Mouse (Mus musculus): ENCODE results near the gene Alk.

Alk gene

DNA sequence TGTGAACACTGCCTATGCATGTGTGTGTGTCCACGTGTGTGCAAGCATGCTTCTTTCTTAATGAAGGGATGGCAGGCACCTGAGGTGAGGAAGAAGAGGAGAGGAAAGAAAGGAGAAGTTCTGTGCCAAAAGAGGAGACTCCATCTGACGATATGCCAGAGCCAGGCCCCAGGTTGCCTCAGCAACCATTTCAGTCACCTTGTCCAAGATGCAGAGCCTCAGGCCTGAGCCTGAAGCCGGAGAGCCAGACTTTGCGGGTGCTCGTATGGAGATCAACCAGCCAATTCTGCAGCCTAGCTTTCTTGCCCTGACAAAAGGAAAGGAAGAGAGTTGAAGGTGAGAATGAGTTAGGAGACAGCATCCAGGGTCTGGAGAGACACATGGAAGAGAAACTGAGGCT is 566.1 kb downstream of the Alk start:
- no peak for DNase-seq (ENCODE audit: low read depth, low spot score)

- no peak for DNase-seq (ENCODE audit: low read depth, low spot score)
These were observed 573.8 kb downstream of the Alk start for GRCm38 (mm10) chr17:72030672-72031071.

GRCm38 (mm10) chr17:72023323-72023722 is 581.1 kb downstream of the Alk start:
- no peak for DNase-seq (ENCODE audit: low read depth, low spot score)

DNA sequence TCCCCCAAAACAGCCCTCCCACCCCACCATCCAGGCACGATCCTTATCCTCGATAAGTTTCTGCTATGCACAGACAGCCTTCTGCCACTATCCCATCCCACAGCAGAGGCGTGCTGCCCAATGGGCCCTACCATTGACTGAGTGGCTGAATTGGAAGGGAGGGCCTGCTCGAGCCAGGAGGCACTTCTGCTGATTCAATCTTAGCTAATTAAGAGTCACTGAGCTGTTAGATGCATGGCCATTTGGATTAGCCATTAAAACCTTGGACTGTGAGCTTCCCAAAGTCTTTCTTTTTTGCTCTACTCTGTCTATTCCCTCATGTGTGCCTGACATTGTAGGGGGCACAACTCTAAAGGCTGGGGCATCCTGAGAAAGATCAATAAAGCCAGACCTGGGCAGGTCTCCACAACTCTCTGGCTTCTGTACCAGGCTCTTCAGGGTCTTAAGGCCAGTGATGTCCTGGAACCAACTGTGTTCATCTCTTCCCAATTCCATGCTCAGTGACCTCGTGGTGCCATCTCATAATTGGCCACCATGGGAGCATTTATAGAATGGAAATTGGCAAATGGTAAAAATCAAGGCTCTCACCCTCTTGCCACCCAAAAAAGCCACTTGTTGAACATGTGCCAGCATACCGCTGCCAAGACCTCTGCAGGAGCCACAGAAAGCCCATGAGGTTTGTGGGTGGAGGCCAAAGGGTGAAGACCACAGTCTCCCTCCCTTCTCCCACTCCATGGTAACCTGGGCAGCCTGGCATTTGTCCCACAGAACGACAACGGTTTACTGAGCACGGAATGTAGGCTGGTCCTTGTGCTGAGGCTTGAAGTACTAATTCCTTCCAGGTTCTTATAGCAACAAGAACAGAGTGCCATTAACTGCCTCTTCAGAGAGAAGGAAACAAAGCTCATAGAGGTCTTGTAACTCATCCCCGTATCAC is 582.4 kb downstream of the Alk start:
- no peak for DNase-seq (ENCODE audit: low read depth, low spot score)

DNA sequence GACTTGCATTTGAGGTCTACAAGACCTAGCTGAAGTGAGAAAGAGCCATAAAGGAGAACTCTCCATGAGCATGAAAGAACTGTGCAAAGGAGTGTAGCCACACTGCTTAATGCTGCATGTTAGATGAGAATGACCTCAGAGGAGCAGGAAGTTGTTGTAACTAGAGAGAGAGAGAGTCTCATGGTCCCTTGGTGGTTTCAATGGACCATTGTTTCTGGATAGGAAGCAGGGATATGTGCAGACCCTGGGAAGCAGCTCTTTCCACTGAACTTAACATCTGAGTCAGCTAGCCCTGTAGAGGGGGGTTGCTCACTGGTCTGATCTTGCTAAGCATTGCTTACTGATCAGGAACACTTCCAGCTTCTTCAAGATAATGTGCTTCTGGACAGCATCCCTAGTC is 587.1 kb downstream of the Alk start:
- DNase-seq (ENCODE audit: low read depth, low spot score) = no peak

GRCm38 (mm10) chr17:72015253-72015652 is 589.2 kb downstream of the Alk start:
- no peak for DNase-seq (ENCODE audit: low read depth, low spot score)

DNA sequence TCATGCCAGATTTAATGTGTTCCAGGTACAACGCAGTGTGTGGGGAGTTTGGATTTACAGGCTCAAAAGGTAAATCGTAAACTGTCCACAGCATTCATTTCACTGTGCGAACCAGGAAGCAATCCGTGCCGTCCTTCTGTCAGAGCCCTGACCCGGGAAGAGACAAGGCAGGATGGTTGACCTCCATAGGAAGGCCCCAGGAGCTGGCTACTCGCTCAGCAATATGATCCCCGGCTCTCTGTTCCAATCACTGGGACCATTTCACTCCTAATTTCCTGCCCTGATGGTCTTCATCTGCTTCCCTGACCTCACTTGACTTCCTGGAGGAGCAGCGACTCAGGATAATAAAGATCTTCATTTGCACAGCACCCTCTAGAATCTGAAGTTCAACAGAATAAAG is 591.7 kb downstream of the Alk start:
- DNase-seq (ENCODE audit: low read depth, low spot score) = no peak

DNA sequence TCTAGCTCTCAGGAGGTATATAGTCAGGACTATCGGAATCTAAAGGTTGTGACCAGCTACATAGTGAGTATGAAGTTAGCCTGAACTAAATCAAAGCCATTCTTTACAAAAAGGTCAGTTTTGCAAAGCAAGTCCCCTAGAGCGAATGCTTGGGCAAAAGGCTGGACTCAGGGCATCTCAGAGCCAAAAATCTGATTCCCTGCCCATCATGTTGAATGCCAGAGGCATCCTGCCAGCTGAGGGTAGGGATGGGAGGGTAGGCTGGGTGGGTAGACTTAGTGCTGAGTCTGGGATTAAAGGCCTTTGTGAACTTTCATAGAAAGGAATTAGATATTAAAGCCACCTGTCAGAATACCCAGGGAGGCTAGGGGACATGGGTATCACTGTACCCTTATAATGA is 594.6 kb downstream of the Alk start:
- DNase-seq (ENCODE audit: low read depth, low spot score) = no peak

DNA sequence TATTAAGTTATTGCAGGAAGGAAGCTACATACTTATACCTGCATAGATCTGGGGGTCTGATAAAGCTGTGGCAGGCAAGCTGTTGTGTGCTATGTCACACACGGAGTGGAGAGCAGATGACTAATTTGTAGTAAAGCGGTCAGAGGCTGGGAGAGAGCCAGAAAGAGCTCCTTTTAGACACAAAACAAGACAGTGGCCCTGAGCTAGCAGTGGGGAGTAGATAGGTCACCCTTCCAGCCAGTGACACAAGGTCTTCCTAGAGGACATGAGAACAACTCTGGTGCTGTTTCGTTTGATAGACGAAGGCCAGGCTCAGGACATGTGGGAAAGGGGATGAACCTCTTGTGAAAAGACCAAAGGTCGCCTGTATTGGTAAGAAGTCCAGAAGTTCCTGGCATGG is 596.0 kb downstream of the Alk start:
- no peak for DNase-seq (ENCODE audit: low read depth, low spot score)

DNA sequence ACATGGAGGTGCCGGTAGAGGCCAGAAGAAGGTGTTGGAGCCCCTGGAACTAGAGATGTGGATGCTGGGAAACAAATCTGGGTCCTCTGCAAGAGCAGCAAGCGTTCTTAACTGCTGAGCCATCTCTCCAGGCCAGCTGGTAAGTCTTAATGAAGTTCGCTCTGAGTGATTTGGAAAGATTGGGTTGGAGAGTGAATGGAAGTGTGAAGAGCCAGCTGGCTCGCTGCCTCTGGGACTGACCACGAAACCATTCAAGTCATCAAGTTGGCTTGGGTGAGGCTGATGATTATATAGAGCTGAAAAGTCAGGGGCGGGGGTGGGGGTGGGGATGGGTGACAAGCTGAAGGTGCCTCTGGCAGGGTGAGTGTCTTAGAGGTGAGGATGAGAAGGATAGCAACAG is 599.1 kb downstream of the Alk start:
- no peak for DNase-seq (ENCODE audit: low read depth, low spot score)

GRCm38 (mm10) chr17:71999527-72000482 is 604.6 kb downstream of the Alk start:
- no peak for DNase-seq (ENCODE audit: low read depth, low spot score)

- no peak for DNase-seq (ENCODE audit: low read depth, low spot score)
These were observed 606.7 kb downstream of the Alk start for GRCm38 (mm10) chr17:71997680-71998079.

GRCm38 (mm10) chr17:71995539-71995938 is 608.9 kb downstream of the Alk start:
- DNase-seq (ENCODE audit: low read depth, low spot score) = no peak

- no peak for DNase-seq (ENCODE audit: low read depth, low spot score)
These were observed 610.3 kb downstream of the Alk start for GRCm38 (mm10) chr17:71994144-71994543.

DNA sequence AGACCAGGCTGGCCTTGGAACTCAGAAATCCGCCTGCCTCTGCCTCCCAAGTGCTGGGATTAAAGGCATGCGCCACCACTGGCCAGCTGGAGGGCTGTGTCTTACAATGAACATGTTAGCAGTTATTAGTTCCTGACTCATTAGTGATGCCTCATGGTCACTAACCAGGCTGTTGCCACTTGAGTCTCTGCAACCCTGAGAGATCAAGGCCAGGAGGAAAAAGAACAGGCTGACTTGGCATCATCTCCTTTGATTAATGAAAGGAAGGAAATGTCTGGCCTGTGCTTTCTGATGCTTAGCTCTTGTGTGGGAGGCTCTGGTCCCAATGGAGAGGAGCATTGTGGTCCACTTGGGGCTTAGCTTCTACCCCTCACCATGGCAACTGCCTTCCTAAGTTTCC is 611.4 kb downstream of the Alk start:
- no peak for DNase-seq (ENCODE audit: low read depth, low spot score)

GRCm38 (mm10) chr17:71991260-71991659 is 613.2 kb downstream of the Alk start:
- no peak for DNase-seq (ENCODE audit: low read depth, low spot score)

DNA sequence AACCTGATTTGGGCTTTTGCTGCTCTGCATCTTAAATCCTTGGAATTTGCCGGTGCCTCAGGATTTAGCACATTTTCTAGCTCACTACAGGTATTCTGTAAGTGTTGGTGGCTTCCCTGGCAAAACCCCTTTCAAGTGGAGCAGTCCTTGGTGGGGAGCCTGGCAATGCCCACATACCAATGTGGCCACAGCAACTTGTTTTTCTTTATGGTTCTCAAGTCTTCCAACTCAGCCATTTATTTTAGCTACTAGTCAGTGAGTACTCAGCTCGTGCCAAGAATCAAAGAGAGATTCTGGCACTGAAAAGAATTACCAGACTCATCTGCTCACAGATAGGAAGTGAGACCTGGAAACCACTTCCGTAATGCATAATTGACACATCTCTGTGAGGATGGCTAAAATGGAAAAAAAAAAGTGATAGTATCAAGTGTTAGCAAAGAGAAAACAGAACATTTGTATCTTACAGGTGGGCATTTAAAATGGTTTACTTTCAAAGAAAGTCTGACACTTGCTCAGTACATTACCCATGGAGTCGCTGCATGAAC is 614.2 kb downstream of the Alk start:
- no peak for DNase-seq (ENCODE audit: low read depth, low spot score)

GRCm38 (mm10) chr17:71988736-71989569 is 615.5 kb downstream of the Alk start:
- no peak for DNase-seq (ENCODE audit: low read depth, low spot score)

GRCm38 (mm10) chr17:71986998-71987397 is 617.4 kb downstream of the Alk start:
- no peak for DNase-seq (ENCODE audit: low read depth, low spot score)

DNA sequence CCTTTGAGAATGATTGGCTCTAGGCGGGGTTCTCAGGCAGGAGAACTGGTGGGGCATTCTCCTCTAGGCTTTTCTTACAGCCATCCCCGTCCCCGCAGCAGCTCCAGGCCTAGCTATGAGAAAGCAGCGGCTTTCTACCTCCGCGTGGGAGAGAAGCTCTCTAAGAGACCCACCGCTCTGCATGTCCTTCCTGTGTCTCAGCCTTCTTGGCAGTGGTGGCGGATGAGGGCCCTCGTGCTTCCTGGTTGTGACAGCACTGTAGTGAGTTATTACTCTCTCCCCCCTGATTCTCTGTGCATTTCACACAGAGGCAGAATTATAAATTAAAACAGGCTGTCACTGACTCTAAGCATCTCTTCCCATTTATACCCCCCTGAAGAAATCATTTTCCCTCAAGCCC is 618.0 kb downstream of the Alk start:
- DNase-seq (ENCODE audit: low read depth, low spot score) = no peak

- DNase-seq (ENCODE audit: low read depth, low spot score) = no peak
These were observed 623.2 kb downstream of the Alk start for GRCm38 (mm10) chr17:71981177-71981576.

All from retina, adult 2 months (tissue).